Mouse (Mus musculus) myocyte (in vitro differentiated cells): ENCODE measurements around the gene Ccdc97.

Source experiments
- CEBPB ChIP-seq: IDR thresholded peaks from 2 replicates; pipeline ENCODE4 v1.6.1; 2011; ENCODE audit warnings: mild to moderate bottlenecking, moderate library complexity; ENCODE audit not compliant: poor library complexity, insufficient read depth, severe bottlenecking
- E2F4 ChIP-seq: IDR thresholded peaks from one replicate; pipeline ENCODE4 v1.6.1; 2011; ENCODE audit warnings: mild to moderate bottlenecking, control low read depth, moderate library complexity; ENCODE audit not compliant: insufficient read depth
- MAX ChIP-seq: IDR thresholded peaks from one replicate; pipeline ENCODE4 v1.6.1; 2011; ENCODE audit warnings: low read depth, mild to moderate bottlenecking, control low read depth
- MYOD1 ChIP-seq, 3 experiments: IDR thresholded peaks; one replicate each; pipeline ENCODE4 v1.6.1; 2011; ENCODE audit warnings: control low read depth in 2 of 3, low read depth in 2 of 3, mild to moderate bottlenecking in 2 of 3, moderate library complexity in 1 of 3; ENCODE audit not compliant: insufficient read length in 2 of 3, control insufficient read depth in 1 of 3
- MYOG ChIP-seq, 3 experiments: IDR thresholded peaks; one replicate each; pipeline ENCODE4 v1.6.1; 2011; ENCODE audit warnings: control low read depth in 2 of 3, low read depth in 2 of 3, mild to moderate bottlenecking in 2 of 3; ENCODE audit not compliant: insufficient read length in 2 of 3, control insufficient read depth in 1 of 3, insufficient read depth in 1 of 3
- POLR2A ChIP-seq: IDR thresholded peaks from one replicate; pipeline ENCODE4 v1.6.1; 2011; ENCODE audit warnings: low read depth, mild to moderate bottlenecking, control low read depth, moderate library complexity; ENCODE audit not compliant: insufficient read length
- REST ChIP-seq: IDR thresholded peaks from one replicate; pipeline ENCODE4 v1.6.1; 2011; ENCODE audit warnings: mild to moderate bottlenecking, control low read depth, moderate library complexity; ENCODE audit not compliant: insufficient read depth, insufficient read length
- TCF12 ChIP-seq: IDR thresholded peaks from one replicate; pipeline ENCODE4 v1.6.1; 2011; ENCODE audit warnings: mild to moderate bottlenecking, control low read depth; ENCODE audit not compliant: poor library complexity, insufficient read depth, severe bottlenecking
- TCF3 ChIP-seq: IDR thresholded peaks from one replicate; pipeline ENCODE4 v1.6.1; 2011; ENCODE audit warnings: low read depth, control low read depth; ENCODE audit not compliant: insufficient read length
- USF1 ChIP-seq: IDR thresholded peaks from one replicate; pipeline ENCODE4 v1.6.1; 2011; ENCODE audit warnings: low read depth, mild to moderate bottlenecking, control low read depth, moderate library complexity

DNA sequence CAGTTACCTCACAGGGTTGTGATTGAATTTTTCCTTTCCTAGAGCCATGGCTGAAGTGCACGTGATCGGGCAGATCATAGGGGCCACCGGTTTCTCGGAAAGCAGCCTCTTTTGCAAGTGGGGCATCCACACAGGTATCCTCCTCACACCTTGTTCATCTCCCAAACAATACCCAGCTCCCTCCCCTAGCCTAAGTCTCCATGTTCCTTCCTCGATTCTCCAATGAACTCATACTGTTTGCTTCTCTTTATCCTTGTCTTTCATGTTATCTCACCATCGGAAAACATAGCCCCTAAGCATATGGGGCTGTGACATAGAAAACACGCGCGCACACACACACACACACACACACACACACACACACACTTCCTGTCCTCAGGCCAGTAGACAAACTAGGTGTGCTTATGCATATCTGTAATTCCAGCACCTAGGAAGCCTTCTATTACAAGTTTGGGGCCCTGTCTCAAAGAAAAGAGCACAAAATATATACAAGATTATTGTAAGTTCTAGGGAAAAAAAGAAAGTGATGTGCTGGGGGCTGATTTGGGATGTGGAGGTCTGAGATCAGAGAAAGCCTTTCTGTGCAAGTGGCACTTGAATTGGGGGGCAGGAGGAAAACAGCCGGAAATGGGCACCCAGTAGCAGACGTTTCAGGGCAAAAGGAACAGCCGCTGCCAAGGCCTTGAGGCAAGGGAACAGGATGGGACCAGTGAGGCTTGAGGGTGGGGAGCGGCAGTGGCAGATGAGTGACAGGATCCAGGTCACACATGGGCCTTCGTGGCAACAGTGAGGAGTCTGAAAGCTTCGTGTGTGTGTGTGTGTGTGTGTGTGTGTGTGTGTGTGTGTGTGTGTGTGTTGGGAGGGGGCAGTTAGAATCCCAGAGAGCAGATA lies 37.3 kb downstream of the Ccdc97 start:
- no peak for TF ChIP-seq POLR2A
- no peak for TF ChIP-seq USF1
- no peak for TF ChIP-seq E2F4
- TF ChIP-seq MYOG (IDR thresholded peaks at IDR 0.05; ENCODE audit: control insufficient read depth in 1 of 3, insufficient read depth in 1 of 3, insufficient read length in 2 of 3, low read depth in 2 of 3) = no peak
- TF ChIP-seq MAX = no peak
- TF ChIP-seq CEBPB = no peak
- TF ChIP-seq TCF12 = no peak
- TF ChIP-seq REST = no peak
- no peak for TF ChIP-seq TCF3
- no peak for TF ChIP-seq MYOD1 (IDR thresholded peaks at IDR 0.05; ENCODE audit: control insufficient read depth in 1 of 3, insufficient read length in 2 of 3, low read depth in 2 of 3)
